Mouse (Mus musculus): Measurements from ENCODE around the gene Tank. TPM values are rescaled to one million over a fixed set of nuclear protein-coding genes. Genes with fewer than 3 reads are reported as not detected.

Gene Tank
- polyA plus RNA-seq, 1 experiment from 2014 or later = 28.9 TPM

DNA sequence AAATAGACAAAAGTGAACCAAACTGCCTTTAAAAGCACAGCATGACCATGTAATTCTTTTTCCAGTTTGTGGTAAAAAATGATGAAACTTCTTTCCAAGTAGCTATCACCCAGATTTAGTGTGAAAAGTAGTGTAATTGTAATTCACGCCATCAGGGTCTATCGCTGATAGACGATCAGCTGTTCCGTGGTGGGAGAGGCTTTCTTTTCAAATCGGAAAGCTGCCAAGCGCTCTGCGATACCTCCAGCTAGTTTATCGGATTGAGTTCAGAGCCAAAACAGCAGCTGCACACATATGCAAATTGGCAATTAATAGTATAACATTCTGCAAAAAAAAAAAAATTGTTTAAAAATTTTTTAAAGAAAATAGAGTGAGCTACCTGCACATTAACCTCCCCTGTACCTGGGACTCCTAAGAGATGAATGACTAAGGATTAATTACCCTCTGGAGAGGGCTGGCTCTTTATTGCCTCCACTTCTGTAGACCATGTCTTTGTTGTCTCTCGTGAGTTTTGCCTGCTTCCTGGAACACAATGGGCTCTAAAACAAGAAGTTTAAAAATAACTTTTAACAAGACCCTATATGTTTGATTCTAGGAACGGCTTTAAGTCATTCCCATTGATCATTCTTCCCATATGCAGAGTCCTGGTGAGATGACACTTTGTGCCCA, 85.3 kb downstream of the Tank start:
- Histone ChIP-seq H3K4me2 (replicated peaks) (no peak overlapping the region), H3K4me3 (no peak overlapping the region), H3K27me3 (no peaks in the 10 kb centered on the region), H3K27ac (replicated peaks) (peak overlapping the region; percentile 86), H3K4me1 (peaks cover 32% of the 10 kb centered on the region), H3K9me3 (no peaks in the 10 kb centered on the region), H3K36me3 (no peaks in the 10 kb centered on the region), H3K9ac (replicated peaks) (0 out of 2 replicates have a peak overlapping the region, but pooled peaks have one; percentile 10)
- WGBS = 19% methylated on average over 10 of the region's 10 CpGs
- ATAC-seq (replicated peaks) = peak; percentile 84

DNA sequence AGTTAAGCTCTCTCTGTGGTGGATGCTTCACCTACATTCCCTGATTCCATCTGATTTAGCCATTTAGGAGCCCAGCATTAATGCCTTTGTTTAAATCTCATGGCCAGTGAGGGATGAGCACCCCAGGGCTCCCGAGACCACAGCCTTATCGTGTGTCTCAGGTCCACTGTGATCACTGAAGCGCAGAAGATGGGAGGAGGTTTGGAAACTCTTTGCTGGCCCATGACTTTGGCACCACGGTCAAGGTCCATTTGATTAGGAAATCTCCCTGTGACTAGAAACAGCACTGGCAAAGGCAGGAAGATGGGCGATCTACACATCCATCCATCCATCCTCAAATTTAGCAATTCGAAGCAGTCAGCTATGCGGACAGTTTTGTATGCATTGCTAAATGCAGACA, 89.0 kb downstream of the Tank start:
- WGBS = 84% methylated on average over 7 of the region's 7 CpGs
- ATAC-seq (replicated peaks) = no peak
- Histone ChIP-seq H3K27ac (replicated peaks) (0 out of 2 replicates have a peak overlapping the region, but pooled peaks have one; percentile 20), H3K9ac (replicated peaks) (no peak overlapping the region), H3K4me1 (peaks cover 15% of the 10 kb centered on the region), H3K27me3 (no peaks in the 10 kb centered on the region), H3K36me3 (no peaks in the 10 kb centered on the region), H3K9me3 (no peaks in the 10 kb centered on the region), H3K4me2 (replicated peaks) (no peak overlapping the region), H3K4me3 (no peak overlapping the region)

DNA sequence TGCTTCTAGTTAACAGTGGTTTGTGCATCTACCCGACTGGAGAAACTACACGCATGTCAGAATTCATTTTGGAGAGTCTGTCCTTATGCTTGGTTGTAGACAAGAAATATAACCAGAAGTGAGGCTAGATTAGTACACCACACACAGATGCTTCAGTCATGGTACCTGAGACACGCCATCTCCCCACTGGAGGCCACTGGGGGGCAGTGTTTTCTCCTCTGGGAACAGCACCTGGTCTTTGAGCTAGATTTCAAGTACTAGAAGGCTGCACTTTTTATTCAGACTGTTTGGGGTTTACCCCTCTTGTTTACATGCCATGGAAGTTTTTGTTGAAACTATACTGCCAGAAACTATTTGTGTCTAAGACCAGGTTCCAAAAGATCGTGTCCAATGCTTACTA, 89.9 kb downstream of the Tank start:
- no peak overlapping the region for H3K4me3 ChIP-seq
- no peak for ATAC-seq (replicated peaks)
- WGBS = 28% methylated on average over 4 of the region's 4 CpGs

DNA sequence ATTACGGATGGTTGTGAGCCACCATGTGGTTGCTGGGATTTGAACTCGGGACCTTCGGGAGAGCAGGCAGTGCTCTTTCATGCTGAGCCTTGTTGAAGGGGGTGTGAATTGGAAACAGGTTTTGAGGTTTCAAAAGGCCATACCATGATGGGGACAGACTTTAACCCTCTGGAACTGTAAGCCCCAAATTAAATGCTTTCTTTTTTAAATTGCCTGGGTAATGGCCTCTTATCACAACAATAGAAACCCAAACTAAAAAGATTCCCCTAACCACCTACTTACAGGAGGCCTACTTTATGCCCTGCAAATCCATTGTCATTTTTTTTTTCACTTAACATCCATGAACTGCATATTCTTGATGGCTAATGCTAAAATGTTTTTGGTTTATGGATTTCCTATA, 96.2 kb downstream of the Tank start:
- H3K27me3 ChIP-seq = no peaks in the 10 kb centered on the region
- no peaks in the 10 kb centered on the region for H3K4me1 ChIP-seq
- H3K9ac ChIP-seq (replicated peaks) = no peak overlapping the region
- H3K9me3 ChIP-seq = no peaks in the 10 kb centered on the region
- no peak overlapping the region for H3K4me2 ChIP-seq (replicated peaks)
- no peak overlapping the region for H3K27ac ChIP-seq (replicated peaks)
- no peak for ATAC-seq (replicated peaks)
- no peaks in the 10 kb centered on the region for H3K36me3 ChIP-seq
- WGBS = 91% methylated on average over 3 of the region's 3 CpGs
- H3K4me3 ChIP-seq = no peak overlapping the region

More for the DNA sequence above, 89.9 kb downstream of the Tank start:
- Histone ChIP-seq H3K4me2 (replicated peaks) (no peak overlapping the region), H3K27me3 (no peaks in the 10 kb centered on the region), H3K27ac (replicated peaks) (peak overlapping the region; percentile 20; the same call in 1 of the 2 replicates), H3K9me3 (no peaks in the 10 kb centered on the region), H3K9ac (replicated peaks) (no peak overlapping the region), H3K4me1 (peaks cover 9% of the 10 kb centered on the region), H3K36me3 (no peaks in the 10 kb centered on the region)

DNA sequence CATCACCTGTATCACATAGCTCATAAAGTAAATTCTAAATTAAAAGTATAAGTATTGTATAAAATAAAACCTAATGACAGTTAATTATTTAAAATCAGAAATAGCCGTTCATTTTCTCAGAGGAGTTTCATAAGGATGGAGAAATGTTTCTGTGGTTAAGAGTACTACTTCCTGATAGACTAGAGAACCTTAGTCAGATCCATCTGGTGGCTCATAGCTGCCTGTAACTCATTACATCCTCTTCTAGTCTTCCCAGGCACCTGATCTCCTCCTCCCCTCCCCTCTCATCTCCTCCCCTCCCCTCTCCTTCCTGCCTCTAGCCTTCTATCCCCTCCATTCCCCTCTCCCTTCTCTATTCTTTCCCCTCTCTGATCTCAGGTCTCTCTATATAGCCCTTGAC, 103.2 kb downstream of the Tank start:
- H3K27me3 ChIP-seq = no peaks in the 10 kb centered on the region
- no peak overlapping the region for H3K4me2 ChIP-seq (replicated peaks)
- no peak overlapping the region for H3K9ac ChIP-seq (replicated peaks)
- no peak for ATAC-seq (replicated peaks)
- H3K4me1 ChIP-seq = no peaks in the 10 kb centered on the region
- H3K9me3 ChIP-seq = no peaks in the 10 kb centered on the region
- 98% methylated on average over 1 of the region's 1 CpGs for WGBS
- no peaks in the 10 kb centered on the region for H3K36me3 ChIP-seq
- no peak overlapping the region for H3K4me3 ChIP-seq
- H3K27ac ChIP-seq (replicated peaks) = no peak overlapping the region

DNA sequence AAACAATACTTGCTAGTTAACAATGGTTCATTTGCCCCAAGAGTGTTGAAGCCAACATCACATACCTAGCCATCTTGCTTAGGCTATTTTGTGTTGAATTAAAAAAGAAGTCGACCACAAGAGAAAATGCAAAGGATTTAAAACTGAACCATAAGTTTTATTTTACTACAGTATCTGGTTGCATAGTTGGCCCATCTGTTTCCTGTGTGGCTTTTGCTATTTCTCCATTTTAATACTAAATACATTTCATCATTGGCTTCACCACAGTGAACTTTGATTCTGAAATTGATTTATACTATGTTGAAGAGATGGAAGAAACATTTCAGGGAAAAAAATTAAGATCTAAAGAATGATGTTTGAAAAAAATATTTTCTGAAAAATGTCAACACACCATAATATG, 108.1 kb downstream of the Tank start:
- H3K27ac ChIP-seq (replicated peaks) = no peak overlapping the region
- no peak for ATAC-seq (replicated peaks)
- H3K4me3 ChIP-seq = no peak overlapping the region
- WGBS = 92% methylated on average over 1 of the region's 1 CpGs
- no peak overlapping the region for H3K9ac ChIP-seq (replicated peaks)
- H3K9me3 ChIP-seq = no peaks in the 10 kb centered on the region
- H3K27me3 ChIP-seq = no peaks in the 10 kb centered on the region
- H3K36me3 ChIP-seq = no peaks in the 10 kb centered on the region
- H3K4me2 ChIP-seq (replicated peaks) = no peak overlapping the region
- no peaks in the 10 kb centered on the region for H3K4me1 ChIP-seq

DNA sequence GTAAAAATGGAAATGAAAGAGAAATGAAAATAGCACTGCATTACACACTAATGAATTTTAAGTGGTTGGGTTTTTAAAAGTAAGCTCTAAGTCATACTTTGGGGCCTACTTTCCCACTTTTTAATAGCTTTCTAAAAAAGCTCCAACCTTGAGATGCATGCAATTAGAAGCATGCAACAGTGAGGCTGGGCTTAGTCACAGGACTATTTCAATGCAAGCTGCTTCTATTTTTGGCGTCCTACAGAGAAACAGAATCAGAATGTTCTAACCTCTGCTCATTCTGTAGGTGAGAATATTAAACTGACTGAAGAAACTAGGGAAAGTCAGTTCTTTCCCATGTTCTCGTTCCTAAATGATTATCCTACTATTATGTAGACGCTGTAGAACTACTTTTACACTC, 110.7 kb downstream of the Tank start:
- ATAC-seq (replicated peaks) = no peak
- H3K27me3 ChIP-seq = no peaks in the 10 kb centered on the region

More for the DNA sequence above, 110.7 kb downstream of the Tank start:
- H3K27ac ChIP-seq (replicated peaks) = no peak overlapping the region
- H3K4me3 ChIP-seq = no peak overlapping the region
- WGBS = 86% methylated on average over 3 of the region's 3 CpGs
- no peaks in the 10 kb centered on the region for H3K9me3 ChIP-seq
- H3K4me1 ChIP-seq = no peaks in the 10 kb centered on the region
- no peak overlapping the region for H3K9ac ChIP-seq (replicated peaks)
- no peak overlapping the region for H3K4me2 ChIP-seq (replicated peaks)
- no peaks in the 10 kb centered on the region for H3K36me3 ChIP-seq

Other genes with a start within 250 kb of the Tank start
- 251 and 257 TPM in 2 replicates for gene Psmd14, start 133.1 kb downstream of the Tank start, polyA plus RNA-seq (2015; fragmentation: Nextera tagmentation; extraction: Ambion mirVana)
- gene Tbr1, start 224.3 kb downstream of the Tank start, polyA plus RNA-seq (2015; fragmentation: Nextera tagmentation; extraction: Ambion mirVana) = 60.8 and 61.6 TPM in 2 replicates

All from forebrain, embryonic 15.5 days (tissue).